Comparison of ENCODE assay signal across 14 mouse cellular contexts in the genomic region with DNA sequence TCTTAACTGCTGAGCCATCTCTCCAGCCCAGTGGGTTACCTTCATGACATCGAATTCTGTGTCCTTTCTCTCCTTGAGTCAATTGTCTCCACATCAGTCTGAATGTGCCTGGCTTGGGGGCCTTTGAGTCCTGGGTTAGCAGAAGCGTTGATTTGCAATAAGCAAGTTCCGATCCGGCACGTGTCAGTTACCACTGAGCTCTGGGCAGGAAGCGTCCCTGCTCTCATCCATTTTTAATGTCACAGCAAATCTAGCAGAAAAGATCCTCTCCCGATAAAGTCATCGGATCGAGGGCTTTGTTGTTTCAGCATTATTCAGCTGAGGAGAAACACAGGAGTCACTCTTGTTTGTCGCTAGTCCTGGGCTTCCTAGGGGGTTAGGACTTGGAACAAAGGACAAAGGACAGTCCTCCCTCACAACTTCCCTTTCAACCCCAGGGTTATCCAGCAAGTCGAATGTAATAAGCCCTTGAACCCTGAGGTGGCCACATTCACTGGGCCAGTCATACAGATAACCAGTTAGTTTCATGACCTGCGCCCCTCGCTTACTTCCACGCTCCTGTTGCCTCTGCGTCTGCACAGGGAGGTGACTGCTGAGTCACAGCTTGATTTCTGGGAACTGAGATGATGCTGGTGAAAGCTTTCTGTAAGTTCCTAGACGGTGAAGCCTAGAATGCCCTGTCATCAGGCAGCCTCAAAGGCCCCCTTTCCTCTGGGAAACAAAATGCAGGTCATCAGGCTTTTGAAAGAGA. TPM values are rescaled to one million over a fixed set of nuclear protein-coding genes. Genes with fewer than 3 reads are reported as not detected.
DNase-seq lines count a peak whose midpoint lies in the region; ATAC-seq and TF ChIP-seq lines count a peak whose summit lies in the region.
"Had no signal": no experiment of that assay in that cellular context is flagged by ENCODE, and none has a peak within 500 bp of the region (broad histone marks: within the 10 kb centered on the region; RNA-seq: fewer than 3 reads in every experiment).

No protein-coding gene starts in this region.

- H3K36me3 ChIP-seq in hindbrain, embryonic 12.5 days = no peaks in the 10 kb centered on the region
- H3K36me3 ChIP-seq in midbrain, embryonic 13.5 days = no peaks in the 10 kb centered on the region
- H3K36me3 ChIP-seq: limb, embryonic 13.5 days had no signal

- H3K4me3 ChIP-seq in bone marrow, adult 2 months (replicated peaks; ENCODE audit: control insufficient read depth, low read depth, low read length) = no peak overlapping the region
- no peak overlapping the region for H3K4me3 ChIP-seq in hindbrain, embryonic 12.5 days
- no peak overlapping the region for H3K4me3 ChIP-seq in midbrain, embryonic 13.5 days (replicated peaks)
- H3K4me3 ChIP-seq: limb, embryonic 13.5 days had no signal

- TF ChIP-seq POLR2A in bone marrow, adult 2 months (IDR thresholded peaks at IDR 0.05; ENCODE audit: borderline replicate concordance, control insufficient read depth, low read depth, low read length) = no peak

- intact Hi-C loops in heart, postnatal 25 days (cut with DNase I) = no loop called here

- no peaks in the 10 kb centered on the region; the same call in 1 of the 2 replicates for H3K4me1 ChIP-seq in bone marrow, adult 2 months (ENCODE audit: control insufficient read depth, insufficient read depth, low read length)
- H3K4me1 ChIP-seq in hindbrain, embryonic 12.5 days = peaks cover 31% of the 10 kb centered on the region
- peaks cover 30% of the 10 kb centered on the region for H3K4me1 ChIP-seq in midbrain, embryonic 13.5 days (replicated peaks)

- H3K27ac ChIP-seq in bone marrow, adult 2 months (ENCODE audit: control insufficient read depth, insufficient read depth, low read depth, low read length, poor library complexity) = peak overlapping the region; percentile 13; the same call in 1 of the 2 replicates
- peak overlapping the region; percentile 76 for H3K27ac ChIP-seq in hindbrain, embryonic 12.5 days
- H3K27ac ChIP-seq in midbrain, embryonic 13.5 days = peak overlapping the region; percentile 85
- H3K27ac ChIP-seq: limb, embryonic 13.5 days had no signal

- 18% methylated on average over 16 of the region's 16 CpGs for WGBS in bone marrow, adult 2 months
- 7% methylated on average over 16 of the region's 16 CpGs for WGBS in hindbrain, embryonic 12.5 days
- 9% methylated on average over 16 of the region's 16 CpGs for WGBS in midbrain, embryonic 13.5 days

- no peaks in the 10 kb centered on the region for H3K27me3 ChIP-seq in hindbrain, embryonic 12.5 days
- 0 out of 2 replicates have a peak, but pooled peaks cover 2% of the 10 kb centered on the region for H3K27me3 ChIP-seq in midbrain, embryonic 13.5 days
- H3K27me3 ChIP-seq: limb, embryonic 13.5 days had no signal

- no peak for TF ChIP-seq CTCF in bone marrow, adult 2 months (IDR thresholded peaks at IDR 0.05; ENCODE audit: control insufficient read depth, insufficient read depth, low read length)

- 0 out of 2 replicates have a peak overlapping the region, but pooled peaks have one; percentile 8 for H3K4me2 ChIP-seq in hindbrain, embryonic 12.5 days (replicated peaks)
- no peak overlapping the region for H3K4me2 ChIP-seq in midbrain, embryonic 13.5 days (replicated peaks)
- H3K4me2 ChIP-seq: limb, embryonic 13.5 days had no signal

- peak; percentile 89 for DNase-seq in heart, adult 11 months
- no peak for DNase-seq in heart, postnatal 25 days (ENCODE audit: low spot score)
- no peak for DNase-seq in T-cell, adult 2 months (ENCODE audit: low spot score)
- DNase-seq in adrenal gland, postnatal 14 days = no peak
- DNase-seq: cerebellum, postnatal 14 days had no signal

- H3K9ac ChIP-seq in hindbrain, embryonic 12.5 days = no peak overlapping the region
- H3K9ac ChIP-seq in midbrain, embryonic 13.5 days (replicated peaks) = peak overlapping the region; percentile 28; the same call in 1 of the 2 replicates
- H3K9ac ChIP-seq: limb, embryonic 13.5 days had no signal

- no peaks in the 10 kb centered on the region for H3K9me3 ChIP-seq in hindbrain, embryonic 12.5 days (replicated peaks)
- H3K9me3 ChIP-seq in midbrain, embryonic 13.5 days = no peaks in the 10 kb centered on the region
- H3K9me3 ChIP-seq: limb, embryonic 13.5 days had no signal

- no peak for ATAC-seq in hindbrain, embryonic 12.5 days (ENCODE audit: low FRiP score)
- ATAC-seq in midbrain, embryonic 13.5 days = no peak
- ATAC-seq in monocyte, adult 5-6 weeks (replicated peaks; ENCODE audit: insufficient number of reproducible peaks, low FRiP score, low TSS enrichment, poor library complexity, severe bottlenecking) = no peak; the same call in 1 of the 2 replicates
- ATAC-seq: Patski had no signal

RNA-seq across cellular contexts. Expression of a gene that starts 27.8 kb away (rescaled TPM):
- not detected for total RNA-seq in heart, postnatal 25 days (2021)
- not detected in 2 replicates for polyA plus RNA-seq in bone marrow, adult 2 months (2011; ENCODE audit: insufficient read depth, insufficient read length, low replicate concordance, missing spikeins)
- not detected in 2 replicates for polyA plus RNA-seq in hindbrain, embryonic 12.5 days (2016; fragmentation: Nextera tagmentation; extraction: Ambion mirVana)
- not detected in 2 replicates for polyA plus RNA-seq in midbrain, embryonic 13.5 days (2015; fragmentation: Nextera tagmentation; extraction: Ambion mirVana)
- total RNA-seq in monocyte, adult 5-6 weeks (2017) = not detected in 3 replicates
- not detected in 2 replicates for total RNA-seq in adrenal gland, postnatal 14 days (2021)
- total RNA-seq: gastrocnemius, postnatal 4 days; hematopoietic stem cell, adult 5-6 weeks had no signal
- polyA plus RNA-seq: large intestine, adult 2 months; limb, embryonic 13.5 days; Patski had no signal

RNA-seq across cellular contexts. Expression of a gene that starts 43.1 kb away (rescaled TPM):
- 1 to 10 TPM; 3.4 to 7.0 TPM for total RNA-seq in heart, postnatal 25 days (2021)
- 1.9 and 4.1 TPM in 2 replicates for polyA plus RNA-seq in bone marrow, adult 2 months (2011; ENCODE audit: insufficient read depth, insufficient read length, low replicate concordance, missing spikeins)
- 59.6 and 62.0 TPM in 2 replicates for polyA plus RNA-seq in hindbrain, embryonic 12.5 days (2016; fragmentation: Nextera tagmentation; extraction: Ambion mirVana)
- 43.6 and 45.8 TPM in 2 replicates for polyA plus RNA-seq in midbrain, embryonic 13.5 days (2015; fragmentation: Nextera tagmentation; extraction: Ambion mirVana)
- 0.10 to 0.29 TPM in 2 of 3 replicates, not detected in the other for total RNA-seq in monocyte, adult 5-6 weeks (2017)
- total RNA-seq in adrenal gland, postnatal 14 days (2021) = 6.5 and 7.4 TPM in 2 replicates

Comparison
In these comparisons a context has a peak if more than half of its experiments do, and no peak if none do; other contexts are left out.
1. H3K27ac ChIP-seq: peak in every context shown above with its lines; median percentile 85 in midbrain, embryonic 13.5 days; 76 in hindbrain, embryonic 12.5 days; 13 in bone marrow, adult 2 months.